Mouse (Mus musculus): ENCODE results near the gene Ifi205.
"Not testable (repeated sequence)": the region's sequence is repeated elsewhere in the genome, so short reads cannot be mapped to it uniquely, and the experiment has no call there.

GRCm38 (mm10) chr1:173981038-173981437 is 50.6 kb downstream of the Ifi205 start:
- not testable (repeated sequence) for TF ChIP-seq CTCF (IDR thresholded peaks at IDR 0.05; ENCODE audit: control insufficient read depth, insufficient read depth, insufficient replicate concordance, low read depth, low read length); POLR2A (IDR thresholded peaks at IDR 0.05; ENCODE audit: control insufficient read depth, low read depth, low read length)
